Mouse (Mus musculus) hindbrain, embryonic 14.5 days (tissue): Measurements from ENCODE around the gene Hoxb1. TPM values are rescaled to one million over a fixed set of nuclear protein-coding genes. Genes with fewer than 3 reads are reported as not detected.
A peak's percentile ranks its signal among the peaks of the same experiment; 100 is the strongest.

Experiments
- ATAC-seq: fragments of 200-750 bp; cut with Nextera tagmentation; 2 replicates; pipeline ENCODE4 v1.8.0; 2017; ENCODE audit warnings: moderate number of reproducible peaks, mild to moderate bottlenecking, moderate TSS enrichment, moderate library complexity; ENCODE audit not compliant: low FRiP score
- DNase-seq: peaks from one replicate; pipeline ENCODE4 v3.0.0-alpha.2; 2015; ENCODE audit warnings: low spot score
- H3K27ac ChIP-seq: fragments of 300-500 bp; sonication (generic); 2 replicates; pipeline ENCODE4 v1.5.1; 2014; ENCODE audit warnings: mild to moderate bottlenecking, moderate library complexity
- H3K27me3 ChIP-seq: fragments of 300-500 bp; sonication (generic); 2 replicates; pipeline ENCODE4 v1.6.1; 2014; ENCODE audit warnings: mild to moderate bottlenecking, low read length, mixed read lengths; ENCODE audit not compliant: control insufficient read depth, insufficient read depth
- H3K36me3 ChIP-seq: fragments of 300-500 bp; sonication (generic); replicated peaks from 2 replicates; pipeline ENCODE4 v1.6.1; 2014; ENCODE audit not compliant: control insufficient read depth, insufficient read depth
- H3K4me1 ChIP-seq: fragments of 300-500 bp; sonication (generic); replicated peaks from 2 replicates; pipeline ENCODE4 v1.6.1; 2014; ENCODE audit warnings: antibody characterized with exemption, low read length, mixed read lengths; ENCODE audit not compliant: control insufficient read depth, insufficient read depth
- H3K4me2 ChIP-seq: fragments of 300-500 bp; sonication (generic); replicated peaks from 2 replicates; pipeline ENCODE4 v1.6.1; 2014; ENCODE audit warnings: mild to moderate bottlenecking, moderate library complexity
- H3K4me3 ChIP-seq: fragments of 300-500 bp; sonication (generic); replicated peaks from 2 replicates; pipeline ENCODE4 v1.5.1; 2014; ENCODE audit warnings: mild to moderate bottlenecking, low read length
- H3K9ac ChIP-seq: fragments of 300-500 bp; sonication (generic); 2 replicates; pipeline ENCODE4 v1.6.1; 2014
- H3K9me3 ChIP-seq: fragments of 300-500 bp; sonication (generic); 2 replicates; pipeline ENCODE4 v1.6.1; 2016; ENCODE audit warnings: low read length; ENCODE audit not compliant: control insufficient read depth
- WGBS: fragments of 180-500 bp; shearing (Covaris S2); extraction: QIAGEN DNeasy Blood & Tissue Kit; methylation state at CpG from one replicate; pipeline ENCODE4 v1.1.7; 2014; 5-methylcytosine and 5-hydroxymethylcytosine counted together
- polyA plus RNA-seq: library from polyadenylated mRNA; unstranded; fragments of >200 nt; fragmentation: Nextera tagmentation; extraction: Ambion mirVana; gene quantifications from 2 replicates; pipeline ENCODE4 v1.2.1, GENCODE M21; 2014

The Hoxb1 gene
- polyA plus RNA-seq, 1 experiment from 2014 or later, result 0.33 TPM

DNA sequence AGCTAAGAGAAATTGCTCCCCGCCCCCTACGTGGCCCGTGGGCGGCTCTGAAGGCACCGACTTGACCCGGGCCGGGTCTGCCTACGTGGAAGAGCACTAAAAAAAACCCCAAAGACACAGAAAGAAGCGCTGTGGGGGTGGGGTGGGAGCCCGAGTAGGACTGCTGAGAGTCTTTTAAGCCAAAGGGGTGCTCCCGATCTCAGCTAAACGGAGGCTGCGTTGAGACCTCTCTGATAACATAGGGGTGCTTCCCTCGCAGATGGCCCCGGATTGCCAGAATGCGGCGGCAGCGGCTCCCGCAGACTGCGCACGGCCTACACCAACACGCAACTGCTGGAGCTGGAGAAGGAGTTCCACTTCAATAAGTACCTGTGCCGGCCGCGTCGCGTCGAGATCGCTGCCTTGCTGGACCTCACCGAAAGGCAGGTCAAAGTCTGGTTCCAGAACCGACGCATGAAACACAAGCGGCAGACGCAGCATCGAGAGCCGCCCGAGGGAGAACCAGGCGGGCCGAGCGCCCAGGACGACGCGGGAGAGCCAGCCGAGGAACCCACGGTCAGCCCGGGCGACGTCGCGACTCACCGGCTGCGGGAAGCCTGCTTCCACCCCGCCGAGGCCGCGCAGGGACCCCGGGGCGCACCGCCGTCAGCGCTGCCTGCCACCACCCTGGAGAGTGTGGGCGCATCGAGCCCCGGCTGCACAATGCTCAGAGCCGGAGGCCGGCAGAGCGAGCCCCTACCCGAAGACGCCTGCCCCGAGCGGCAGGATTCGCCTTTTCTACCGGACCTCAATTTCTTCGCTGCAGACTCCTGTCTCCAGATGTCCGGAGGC is 12.6 kb upstream of the Hoxb1 start:
- Histone ChIP-seq H3K36me3 (0 out of 2 replicates have a peak, but pooled peaks cover 9% of the 10 kb centered on the region), H3K9ac (peak overlapping the region; percentile 98), H3K27ac (peak overlapping the region; percentile 99), H3K4me3 (peak overlapping the region; percentile 68), H3K4me1 (peaks cover 31% of the 10 kb centered on the region), H3K4me2 (peak overlapping the region; percentile 71), H3K27me3 (peaks cover 53% of the 10 kb centered on the region), H3K9me3 (no peaks in the 10 kb centered on the region)
- no peak for DNase-seq
- under 1% methylated on average over 74 of the region's 75 CpGs for WGBS
- no peak for ATAC-seq

DNA sequence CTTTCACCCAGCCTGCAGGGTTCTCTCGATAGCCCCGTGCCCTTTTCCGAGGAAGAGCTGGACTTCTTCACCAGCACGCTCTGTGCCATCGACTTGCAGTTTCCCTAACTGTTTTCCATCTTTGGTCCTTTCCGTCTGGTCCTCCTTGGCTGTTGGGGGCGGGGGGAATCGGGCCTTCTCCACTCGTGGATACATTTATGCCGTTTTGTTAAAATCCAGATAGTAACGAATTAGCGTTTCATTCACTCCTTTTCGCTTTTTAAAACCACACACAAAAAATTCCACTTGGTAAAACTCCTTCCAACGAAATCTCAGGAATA is 12.1 kb upstream of the Hoxb1 start:
- Histone ChIP-seq H3K4me2 (peak overlapping the region; percentile 71), H3K9me3 (no peaks in the 10 kb centered on the region), H3K27me3 (peaks cover 53% of the 10 kb centered on the region), H3K4me3 (peak overlapping the region; percentile 68), H3K36me3 (0 out of 2 replicates have a peak, but pooled peaks cover 9% of the 10 kb centered on the region), H3K4me1 (peaks cover 26% of the 10 kb centered on the region), H3K27ac (peak overlapping the region; percentile 99), H3K9ac (peak overlapping the region; percentile 98)
- ATAC-seq (no peak), DNase-seq (no peak)
- WGBS, result 2% methylated on average over 14 of the region's 14 CpGs

DNA sequence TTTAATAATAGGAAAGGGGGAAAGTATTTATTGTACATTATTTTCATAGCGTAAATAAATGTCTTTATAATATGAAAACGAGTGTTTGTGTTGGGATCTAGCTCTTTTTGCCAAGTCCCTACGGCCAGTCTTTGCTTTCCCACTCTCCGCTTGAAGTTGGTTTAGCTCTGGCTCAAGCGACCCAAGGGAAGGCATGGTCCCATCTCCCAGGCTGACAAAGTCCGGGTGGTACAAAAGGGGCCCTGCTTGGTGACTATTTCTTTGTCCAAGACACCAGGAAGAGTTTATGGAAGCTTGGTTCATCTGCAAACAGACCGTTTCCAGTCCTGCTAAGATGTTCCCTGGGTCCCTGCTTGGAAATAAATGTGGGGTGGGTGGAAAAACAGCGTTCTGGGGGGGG is 11.6 kb upstream of the Hoxb1 start:
- 0 out of 2 replicates have a peak, but pooled peaks cover 9% of the 10 kb centered on the region for H3K36me3 ChIP-seq
- peak overlapping the region; percentile 98 for H3K9ac ChIP-seq
- DNase-seq (no peak), ATAC-seq (no peak)
- peak overlapping the region; percentile 68 for H3K4me3 ChIP-seq
- H3K4me2 ChIP-seq, result peak overlapping the region; percentile 71
- no peaks in the 10 kb centered on the region for H3K9me3 ChIP-seq
- H3K27me3 ChIP-seq, result peaks cover 52% of the 10 kb centered on the region
- peak overlapping the region; percentile 99 for H3K27ac ChIP-seq
- WGBS, result 2% methylated on average over 8 of the region's 8 CpGs
- H3K4me1 ChIP-seq, result peaks cover 22% of the 10 kb centered on the region

DNA sequence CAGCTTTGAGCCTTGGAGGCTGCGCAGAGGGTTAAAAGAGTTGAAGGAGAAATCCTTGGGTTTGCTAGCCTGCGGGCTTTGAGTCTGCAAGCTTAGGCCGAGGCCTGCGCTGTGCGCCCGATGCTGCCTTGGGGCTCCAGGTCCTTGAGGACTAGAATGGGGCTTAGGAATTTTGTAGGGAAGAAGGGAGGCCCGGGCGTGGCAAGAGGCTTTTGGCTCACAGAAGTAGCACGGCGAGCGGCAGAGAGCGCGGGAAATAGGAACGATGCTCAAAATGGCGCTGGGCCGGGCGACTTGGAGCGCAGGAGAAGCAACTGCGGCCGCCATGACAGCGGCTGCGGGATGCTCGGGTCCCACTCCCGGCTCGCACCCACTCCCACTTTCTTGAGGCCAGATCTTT is 11.2 kb upstream of the Hoxb1 start:
- Histone ChIP-seq H3K9ac (peak overlapping the region; percentile 98), H3K27ac (peak overlapping the region; percentile 99), H3K4me2 (peak overlapping the region; percentile 71), H3K4me1 (peaks cover 18% of the 10 kb centered on the region), H3K36me3 (0 out of 2 replicates have a peak, but pooled peaks cover 9% of the 10 kb centered on the region), H3K4me3 (peak overlapping the region; percentile 68), H3K9me3 (no peaks in the 10 kb centered on the region), H3K27me3 (peaks cover 53% of the 10 kb centered on the region)
- no peak for DNase-seq
- no peak for ATAC-seq
- under 1% methylated on average over 25 of the region's 25 CpGs for WGBS

DNA sequence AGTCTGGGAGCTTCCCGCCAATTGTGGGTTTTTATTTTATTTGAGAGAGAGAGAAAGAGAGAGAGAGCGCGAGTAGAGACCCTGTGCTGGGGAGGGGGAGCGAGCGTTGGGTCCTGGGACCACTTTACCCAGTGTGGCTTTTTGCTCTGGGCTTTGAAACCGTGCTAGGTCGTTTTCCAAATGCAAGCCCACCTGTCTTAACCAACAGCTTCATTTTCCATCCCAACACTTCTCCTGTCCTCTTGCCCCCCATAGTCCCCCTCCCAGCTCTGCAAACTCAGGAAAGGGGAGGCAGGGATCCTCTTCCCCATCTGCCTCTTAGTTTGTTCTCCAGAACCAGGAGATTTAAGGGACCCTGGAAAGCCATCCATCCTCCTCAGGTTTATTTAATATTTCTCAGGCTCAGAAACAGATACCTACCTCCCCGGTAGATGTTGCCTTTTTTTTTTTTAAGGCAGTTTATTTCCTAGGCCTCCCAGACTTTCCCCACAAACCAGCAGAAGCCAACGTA is 10.7 kb upstream of the Hoxb1 start:
- Histone ChIP-seq H3K9me3 (no peaks in the 10 kb centered on the region), H3K9ac (peak overlapping the region; percentile 98), H3K27ac (peak overlapping the region; percentile 99)

DNA sequence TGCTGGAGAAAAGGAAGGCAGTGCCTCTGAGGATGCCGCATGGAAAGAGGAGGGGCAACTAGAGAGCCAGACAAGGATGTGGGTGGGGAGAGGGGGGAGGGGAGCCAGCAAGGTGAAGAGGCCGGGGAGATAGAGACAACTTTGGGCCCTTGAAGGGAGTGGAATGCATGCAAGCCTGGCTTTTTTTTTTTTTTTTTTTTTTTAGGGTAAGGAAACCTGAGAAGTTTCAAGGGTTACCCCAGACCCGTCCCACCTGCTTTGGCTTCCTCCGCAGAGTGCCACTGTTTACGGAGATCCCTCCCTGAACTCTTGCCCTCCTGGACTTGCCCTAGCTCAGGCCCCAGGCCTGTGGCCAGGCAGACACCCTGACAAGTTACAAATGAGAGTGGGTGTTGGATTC is 1.7 kb upstream of the Hoxb1 start:
- no peak overlapping the region for H3K27ac ChIP-seq
- no peak overlapping the region for H3K4me2 ChIP-seq
- no peak for DNase-seq
- no peak overlapping the region for H3K4me3 ChIP-seq
- H3K36me3 ChIP-seq, result no peaks in the 10 kb centered on the region
- no peaks in the 10 kb centered on the region for H3K9me3 ChIP-seq
- H3K27me3 ChIP-seq, result peaks cover 88% of the 10 kb centered on the region
- H3K4me1 ChIP-seq, result no peaks in the 10 kb centered on the region
- no peak overlapping the region for H3K9ac ChIP-seq
- no peak for ATAC-seq
- WGBS, result 14% methylated on average over 5 of the region's 5 CpGs

More for the DNA sequence above, 10.7 kb upstream of the Hoxb1 start:
- DNase-seq (no peak), ATAC-seq (no peak)
- H3K4me1 ChIP-seq, result peaks cover 14% of the 10 kb centered on the region
- H3K4me3 ChIP-seq, result peak overlapping the region; percentile 68
- peak overlapping the region; percentile 71 for H3K4me2 ChIP-seq
- 3% methylated on average over 9 of the region's 9 CpGs for WGBS
- peaks cover 53% of the 10 kb centered on the region for H3K27me3 ChIP-seq
- 0 out of 2 replicates have a peak, but pooled peaks cover 9% of the 10 kb centered on the region for H3K36me3 ChIP-seq

DNA sequence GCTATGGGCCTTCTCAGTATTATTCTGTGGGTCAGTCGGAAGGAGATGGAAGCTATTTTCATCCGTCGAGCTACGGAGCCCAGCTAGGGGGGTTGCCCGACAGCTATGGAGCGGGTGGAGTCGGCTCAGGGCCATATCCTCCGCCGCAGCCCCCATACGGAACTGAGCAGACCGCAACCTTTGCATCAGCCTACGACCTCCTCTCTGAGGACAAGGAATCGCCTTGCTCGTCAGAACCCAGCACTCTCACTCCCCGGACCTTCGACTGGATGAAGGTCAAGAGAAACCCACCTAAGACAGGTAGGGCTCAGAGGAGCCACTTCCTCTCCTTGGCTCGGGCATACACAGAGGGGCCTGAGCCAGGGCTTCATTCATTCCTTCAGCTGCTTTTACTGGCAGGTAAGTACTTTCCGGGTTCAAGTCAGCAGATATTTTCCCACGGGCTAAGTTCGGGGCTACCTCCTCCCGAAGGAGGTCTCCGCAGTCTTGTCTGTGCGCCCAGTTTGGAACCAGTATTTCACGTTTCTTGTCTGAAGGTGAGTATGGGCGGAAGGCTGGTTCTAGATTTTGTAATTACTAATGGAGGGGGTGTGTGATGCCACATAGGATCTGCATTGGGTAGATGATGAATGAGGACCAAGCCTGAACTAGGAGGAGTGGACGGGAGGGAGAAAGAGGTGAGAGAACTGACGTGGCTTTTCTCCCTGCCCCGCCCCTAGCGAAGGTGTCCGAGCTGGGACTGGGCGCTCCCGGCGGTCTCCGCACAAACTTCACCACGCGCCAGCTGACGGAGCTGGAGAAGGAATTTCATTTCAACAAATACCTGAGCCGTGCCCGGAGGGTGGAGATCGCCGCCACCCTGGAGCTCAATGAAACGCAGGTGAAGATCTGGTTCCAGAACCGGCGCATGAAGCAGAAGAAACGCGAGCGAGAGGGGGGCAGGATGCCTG is 815 bp downstream of the Hoxb1 start:
- no peaks in the 10 kb centered on the region for H3K36me3 ChIP-seq
- peaks cover 94% of the 10 kb centered on the region for H3K27me3 ChIP-seq
- 3% methylated on average over 47 of the region's 47 CpGs for WGBS
- H3K4me2 ChIP-seq, result peak overlapping the region; percentile 30
- H3K4me3 ChIP-seq, result no peak overlapping the region; the same call in 1 of the 2 replicates
- ATAC-seq (no peak), DNase-seq (no peak)
- H3K27ac ChIP-seq, result no peak overlapping the region
- H3K9me3 ChIP-seq, result no peaks in the 10 kb centered on the region
- H3K9ac ChIP-seq, result no peak overlapping the region
- no peaks in the 10 kb centered on the region for H3K4me1 ChIP-seq

DNA sequence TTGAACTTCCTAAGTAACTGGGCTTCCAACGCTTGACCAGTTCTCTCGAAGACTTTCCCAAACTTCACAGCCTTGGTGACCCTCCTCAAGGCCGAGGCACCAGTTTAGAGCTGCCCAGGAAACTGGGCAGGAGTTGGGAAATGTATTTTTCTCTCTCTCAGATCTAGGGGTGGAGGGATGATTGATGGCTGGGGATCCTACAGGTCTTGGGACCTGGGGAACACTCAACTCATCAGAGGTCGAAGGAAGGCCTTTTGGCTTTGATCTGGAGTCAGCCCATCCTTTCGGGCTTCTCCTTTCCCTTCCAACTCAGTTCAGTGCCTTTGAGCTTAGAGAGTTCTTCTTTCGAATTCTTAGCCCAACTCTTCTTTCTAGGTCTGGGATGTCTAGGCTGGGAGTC is 1.6 kb downstream of the Hoxb1 start:
- ATAC-seq (no peak), DNase-seq (no peak)
- Histone ChIP-seq H3K4me3 (no peak overlapping the region), H3K36me3 (no peaks in the 10 kb centered on the region), H3K9me3 (no peaks in the 10 kb centered on the region), H3K4me1 (no peaks in the 10 kb centered on the region), H3K27ac (no peak overlapping the region), H3K4me2 (no peak overlapping the region), H3K9ac (no peak overlapping the region), H3K27me3 (peaks cover 94% of the 10 kb centered on the region)
- WGBS, result 17% methylated on average over 6 of the region's 6 CpGs

DNA sequence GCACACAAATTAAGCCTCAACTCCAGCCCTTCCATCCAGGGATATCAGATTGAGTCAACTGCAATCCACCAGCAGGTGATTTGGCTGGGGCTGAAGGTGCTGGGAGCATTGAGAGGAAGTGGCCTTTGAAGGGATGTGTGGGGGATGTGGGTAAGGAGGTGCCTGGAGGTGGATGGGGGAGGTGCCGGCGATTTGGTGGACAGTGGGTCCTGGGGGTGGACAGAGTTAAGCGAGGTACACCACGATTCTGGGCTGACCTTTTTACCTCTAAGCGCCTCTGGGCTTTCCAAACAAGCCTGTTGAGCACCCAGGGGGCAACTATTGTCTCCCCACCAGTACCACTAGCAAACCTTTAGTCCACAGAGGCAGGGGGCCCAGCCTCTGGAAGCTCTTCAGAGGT is 3.1 kb downstream of the Hoxb1 start:
- Histone ChIP-seq H3K4me1 (no peaks in the 10 kb centered on the region), H3K4me2 (no peak overlapping the region), H3K36me3 (no peaks in the 10 kb centered on the region), H3K4me3 (no peak overlapping the region), H3K9me3 (no peaks in the 10 kb centered on the region), H3K27me3 (peaks cover 94% of the 10 kb centered on the region), H3K27ac (no peak overlapping the region), H3K9ac (no peak overlapping the region)
- 15% methylated on average over 5 of the region's 5 CpGs for WGBS
- DNase-seq (no peak), ATAC-seq (no peak)
